Mouse (Mus musculus): ENCODE results near the gene Gpr1. TPM values are rescaled to one million over a fixed set of nuclear protein-coding genes. Genes with fewer than 3 reads are reported as not detected.

Gpr1 gene
- polyA plus RNA-seq, 1 experiment from 2014 or later, result 0.70 TPM

DNA sequence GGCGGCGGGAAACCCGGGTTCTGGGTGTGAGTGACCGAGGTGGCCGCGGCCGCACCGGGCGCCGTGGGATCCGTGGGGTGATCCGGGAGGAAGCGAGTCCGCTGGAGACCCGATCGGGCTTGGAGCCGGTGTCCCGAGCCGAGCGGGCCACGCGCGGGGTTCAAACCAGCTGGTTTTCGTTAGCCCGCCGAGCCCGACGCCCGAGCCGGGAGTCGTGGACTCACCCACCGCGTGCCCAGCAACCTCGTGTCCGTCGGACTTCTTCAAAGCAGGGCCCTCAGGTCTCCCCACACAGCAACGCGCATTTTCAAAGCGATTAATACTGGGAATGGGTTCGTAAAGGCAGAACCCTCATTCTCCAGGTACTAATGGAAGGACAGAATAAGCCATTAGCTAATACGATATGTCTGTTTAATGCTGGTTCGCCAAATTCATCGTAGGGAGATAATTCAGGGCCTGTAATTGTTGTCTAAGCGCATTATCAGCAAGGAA is 34.1 kb upstream of the Gpr1 start:
- peak overlapping the region; percentile 60 for H3K4me2 ChIP-seq (replicated peaks)
- peaks cover 25% of the 10 kb centered on the region for H3K4me1 ChIP-seq (replicated peaks)
- H3K36me3 ChIP-seq, result no peaks in the 10 kb centered on the region
- H3K9ac ChIP-seq (replicated peaks), result peak overlapping the region; percentile 62
- WGBS, result 2% methylated on average over 44 of the region's 44 CpGs
- no peaks in the 10 kb centered on the region for H3K9me3 ChIP-seq
- peak overlapping the region; percentile 33 for H3K4me3 ChIP-seq (replicated peaks)
- no peak for ATAC-seq
- H3K27ac ChIP-seq, result peak overlapping the region; percentile 79
- H3K27me3 ChIP-seq, result peaks cover 73% of the 10 kb centered on the region

DNA sequence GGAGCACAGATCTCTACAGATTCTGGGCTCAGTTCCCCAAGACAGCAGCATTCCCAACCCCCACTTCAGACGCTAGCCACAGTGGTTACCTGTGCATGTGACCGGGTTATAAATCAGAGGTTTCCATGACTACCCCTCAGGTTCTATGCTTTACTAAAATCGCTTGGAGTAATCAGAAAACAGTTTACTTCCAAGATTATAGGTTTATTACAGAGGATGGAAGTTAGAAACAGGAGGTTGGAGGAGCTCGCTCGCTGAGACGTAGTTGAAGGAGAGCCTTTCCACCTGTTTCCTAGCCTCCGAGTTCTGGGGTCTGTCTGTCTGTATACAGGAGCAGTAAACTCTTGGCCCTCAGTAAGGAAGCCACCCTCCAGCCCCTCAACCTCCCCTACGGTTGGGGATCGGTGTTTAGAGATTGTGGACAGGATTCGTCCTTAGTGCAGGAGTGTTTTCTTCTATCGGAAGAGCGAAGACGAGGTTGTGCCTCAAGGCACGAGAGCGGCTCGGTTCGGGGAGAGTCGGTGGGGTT is 33.6 kb upstream of the Gpr1 start:
- H3K9me3 ChIP-seq, result no peaks in the 10 kb centered on the region
- peaks cover 68% of the 10 kb centered on the region for H3K27me3 ChIP-seq
- H3K4me2 ChIP-seq (replicated peaks), result peak overlapping the region; percentile 60
- H3K9ac ChIP-seq (replicated peaks), result peak overlapping the region; percentile 62
- peak overlapping the region; percentile 79 for H3K27ac ChIP-seq
- peak overlapping the region; percentile 33 for H3K4me3 ChIP-seq (replicated peaks)
- H3K4me1 ChIP-seq (replicated peaks), result peaks cover 20% of the 10 kb centered on the region
- 0% methylated on average over 18 of the region's 18 CpGs for WGBS
- no peaks in the 10 kb centered on the region for H3K36me3 ChIP-seq
- peak; percentile 56; the same call in 1 of the 2 replicates for ATAC-seq

DNA sequence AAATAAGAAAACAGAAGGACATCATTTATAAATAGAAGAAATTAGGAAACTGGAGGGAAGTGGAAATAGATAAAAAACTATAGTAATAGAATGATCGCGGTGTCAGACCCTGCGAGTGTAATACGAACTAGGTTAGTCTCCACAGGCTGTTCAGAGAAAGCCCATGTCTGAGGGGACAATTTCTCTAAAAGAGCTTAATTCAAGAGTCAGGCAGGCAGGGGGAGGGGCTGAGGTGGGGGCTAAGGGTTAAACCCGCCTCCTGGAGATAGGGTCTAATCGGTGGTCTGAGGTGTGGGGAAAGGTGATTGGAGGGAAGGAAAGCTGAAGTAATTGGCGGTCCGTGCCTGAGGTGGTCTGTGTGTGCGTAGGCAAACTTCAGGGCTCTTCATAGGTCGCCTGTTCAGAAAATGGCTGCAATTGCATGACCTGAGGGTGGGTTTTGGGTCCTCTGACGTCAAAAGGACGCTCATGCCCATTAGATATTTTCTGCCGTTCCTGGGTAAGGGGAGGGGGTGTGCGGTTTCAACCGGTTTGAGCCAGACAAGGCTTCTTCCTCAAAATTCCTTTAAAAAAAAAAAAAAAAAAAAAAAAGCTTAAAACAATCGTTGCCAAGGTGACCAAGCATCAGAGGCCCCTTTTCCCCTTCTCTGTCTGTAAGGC is 32.6 kb upstream of the Gpr1 start:
- WGBS, result under 1% methylated on average over 16 of the region's 16 CpGs
- peak overlapping the region; percentile 33; the same call in 1 of the 2 replicates for H3K4me3 ChIP-seq (replicated peaks)
- peak; percentile 92 for ATAC-seq
- no peaks in the 10 kb centered on the region for H3K9me3 ChIP-seq
- peaks cover 60% of the 10 kb centered on the region for H3K27me3 ChIP-seq
- H3K27ac ChIP-seq, result peak overlapping the region; percentile 63
- no peaks in the 10 kb centered on the region for H3K36me3 ChIP-seq
- peaks cover 15% of the 10 kb centered on the region for H3K4me1 ChIP-seq (replicated peaks)
- peak overlapping the region; percentile 60 for H3K4me2 ChIP-seq (replicated peaks)
- H3K9ac ChIP-seq (replicated peaks), result no peak overlapping the region

- Histone ChIP-seq H3K4me3 (replicated peaks) (no peak overlapping the region), H3K4me1 (replicated peaks) (peaks cover 12% of the 10 kb centered on the region), H3K4me2 (replicated peaks) (no peak overlapping the region), H3K27ac (no peak overlapping the region), H3K9me3 (no peaks in the 10 kb centered on the region), H3K36me3 (no peaks in the 10 kb centered on the region), H3K9ac (replicated peaks) (no peak overlapping the region), H3K27me3 (peaks cover 30% of the 10 kb centered on the region)
- no peak for ATAC-seq
- 61% methylated on average over 4 of the region's 4 CpGs for WGBS
Measured at GRCm38 (mm10) chr1:63243854-63244253, 29.5 kb upstream of the Gpr1 start.

- H3K27me3 ChIP-seq, result 0 out of 2 replicates have a peak, but pooled peaks cover 2% of the 10 kb centered on the region
- no peak overlapping the region for H3K9ac ChIP-seq (replicated peaks)
- H3K36me3 ChIP-seq, result no peaks in the 10 kb centered on the region
- WGBS, result 92% methylated on average over 8 of the region's 8 CpGs
- no peak for ATAC-seq
- H3K4me2 ChIP-seq (replicated peaks), result no peak overlapping the region
- no peak overlapping the region for H3K27ac ChIP-seq
- H3K4me3 ChIP-seq (replicated peaks), result no peak overlapping the region
- no peaks in the 10 kb centered on the region for H3K9me3 ChIP-seq
- peaks cover 14% of the 10 kb centered on the region for H3K4me1 ChIP-seq (replicated peaks)
Measured at GRCm38 (mm10) chr1:63239751-63240150, 25.4 kb upstream of the Gpr1 start.

GRCm38 (mm10) chr1:63239305-63239704 is 25.0 kb upstream of the Gpr1 start:
- 59% methylated on average over 4 of the region's 4 CpGs for WGBS
- Histone ChIP-seq H3K4me2 (replicated peaks) (no peak overlapping the region), H3K27me3 (0 out of 2 replicates have a peak, but pooled peaks cover 3% of the 10 kb centered on the region), H3K27ac (no peak overlapping the region), H3K9me3 (no peaks in the 10 kb centered on the region), H3K4me1 (replicated peaks) (peaks cover 14% of the 10 kb centered on the region), H3K9ac (replicated peaks) (no peak overlapping the region), H3K4me3 (replicated peaks) (no peak overlapping the region), H3K36me3 (no peaks in the 10 kb centered on the region)
- no peak for ATAC-seq

DNA sequence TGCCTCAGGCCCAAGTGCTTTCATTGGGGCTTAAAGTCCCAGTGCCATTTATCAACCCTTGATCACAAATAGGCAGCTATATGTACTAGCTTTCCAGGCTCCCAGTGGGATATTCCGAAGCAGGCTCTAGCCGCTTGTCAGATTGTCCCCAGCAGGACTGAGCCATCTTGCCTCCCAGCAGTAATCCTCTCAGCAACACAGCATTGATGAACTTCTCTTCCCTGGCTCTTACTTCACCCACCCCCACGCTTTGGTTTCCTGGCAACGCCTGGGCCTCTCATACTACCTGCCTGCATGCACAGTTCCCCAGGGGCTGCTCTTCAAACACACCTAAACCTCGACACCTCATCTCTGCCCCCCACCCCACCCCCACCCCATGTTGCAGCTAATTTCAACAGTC is 23.0 kb upstream of the Gpr1 start:
- ATAC-seq, result peak; percentile 79
- H3K27ac ChIP-seq, result 0 out of 2 replicates have a peak overlapping the region, but pooled peaks have one; percentile 22

GRCm38 (mm10) chr1:63227241-63227640 is 12.9 kb upstream of the Gpr1 start:
- no peaks in the 10 kb centered on the region for H3K9me3 ChIP-seq
- H3K4me1 ChIP-seq (replicated peaks), result no peaks in the 10 kb centered on the region
- no peak overlapping the region for H3K27ac ChIP-seq
- H3K36me3 ChIP-seq, result no peaks in the 10 kb centered on the region
- no peak overlapping the region for H3K4me2 ChIP-seq (replicated peaks)
- no peak overlapping the region for H3K9ac ChIP-seq (replicated peaks)
- H3K4me3 ChIP-seq (replicated peaks), result no peak overlapping the region
- 91% methylated on average over 5 of the region's 5 CpGs for WGBS
- no peaks in the 10 kb centered on the region; the same call in 1 of the 2 replicates for H3K27me3 ChIP-seq
- no peak for ATAC-seq

More for the DNA sequence above, 23.0 kb upstream of the Gpr1 start:
- Histone ChIP-seq H3K36me3 (no peaks in the 10 kb centered on the region), H3K4me1 (replicated peaks) (peaks cover 14% of the 10 kb centered on the region), H3K9ac (replicated peaks) (no peak overlapping the region), H3K27me3 (0 out of 2 replicates have a peak, but pooled peaks cover 3% of the 10 kb centered on the region), H3K4me2 (replicated peaks) (no peak overlapping the region), H3K9me3 (no peaks in the 10 kb centered on the region), H3K4me3 (replicated peaks) (no peak overlapping the region)
- WGBS, result 6% methylated on average over 5 of the region's 5 CpGs

- ATAC-seq, result no peak
- H3K4me3 ChIP-seq (replicated peaks), result no peak overlapping the region
- H3K27me3 ChIP-seq, result no peaks in the 10 kb centered on the region; the same call in 1 of the 2 replicates
- H3K4me1 ChIP-seq (replicated peaks), result no peaks in the 10 kb centered on the region
- no peak overlapping the region for H3K27ac ChIP-seq
- no peak overlapping the region for H3K9ac ChIP-seq (replicated peaks)
- 7% methylated on average over 7 of the region's 7 CpGs for WGBS
- no peaks in the 10 kb centered on the region for H3K9me3 ChIP-seq
- no peak overlapping the region for H3K4me2 ChIP-seq (replicated peaks)
- H3K36me3 ChIP-seq, result no peaks in the 10 kb centered on the region
Measured at GRCm38 (mm10) chr1:63225890-63226289, 11.5 kb upstream of the Gpr1 start.

DNA sequence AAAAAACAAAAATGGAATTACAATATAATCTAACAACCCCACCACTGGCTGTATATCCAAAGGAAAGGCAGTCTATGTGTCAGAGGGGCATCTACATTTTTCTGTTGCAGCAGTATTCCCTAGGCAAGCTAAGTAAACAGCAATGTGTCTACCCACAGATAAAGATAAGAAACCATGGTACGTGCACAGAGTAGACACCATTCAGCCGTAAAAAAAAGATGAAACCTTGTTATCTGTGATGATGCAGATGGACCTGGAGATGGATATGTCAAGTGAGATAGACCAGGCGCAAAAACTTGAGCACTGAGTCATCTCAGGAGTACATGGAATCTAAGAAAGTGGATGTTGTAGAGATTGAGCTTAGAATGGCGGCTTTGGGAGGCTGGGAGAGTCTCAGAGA is 10.7 kb upstream of the Gpr1 start:
- no peak for ATAC-seq
- no peak overlapping the region for H3K4me2 ChIP-seq (replicated peaks)
- no peak overlapping the region for H3K27ac ChIP-seq
- H3K9me3 ChIP-seq, result no peaks in the 10 kb centered on the region
- H3K9ac ChIP-seq (replicated peaks), result no peak overlapping the region
- H3K27me3 ChIP-seq, result no peaks in the 10 kb centered on the region; the same call in 1 of the 2 replicates
- no peak overlapping the region for H3K4me3 ChIP-seq (replicated peaks)
- 88% methylated on average over 4 of the region's 4 CpGs for WGBS
- no peaks in the 10 kb centered on the region for H3K36me3 ChIP-seq
- H3K4me1 ChIP-seq (replicated peaks), result no peaks in the 10 kb centered on the region

GRCm38 (mm10) chr1:63219277-63219676 is 4.9 kb upstream of the Gpr1 start:
- H3K9me3 ChIP-seq, result no peaks in the 10 kb centered on the region
- 91% methylated on average over 4 of the region's 4 CpGs for WGBS

DNA sequence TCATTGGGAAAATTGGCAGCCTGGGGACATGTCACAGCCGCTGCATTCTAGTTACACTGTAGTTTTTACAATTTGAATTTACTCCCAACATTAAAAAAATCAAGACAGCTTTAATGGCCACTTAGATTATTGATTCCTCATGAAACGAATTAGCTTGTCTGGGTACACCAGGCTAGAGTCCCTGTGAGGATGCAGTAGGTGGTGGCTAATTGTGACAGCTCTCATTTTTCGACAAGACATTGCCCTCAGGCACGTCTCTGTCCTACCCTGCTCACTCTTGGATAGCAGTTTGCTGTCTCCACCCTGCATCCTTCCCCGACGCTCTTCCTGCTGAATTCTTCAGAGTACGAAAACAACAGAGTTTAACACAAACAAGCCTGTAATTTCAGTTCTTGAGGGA is 288 bp upstream of the Gpr1 start:
- H3K36me3 ChIP-seq, result no peaks in the 10 kb centered on the region
- H3K9me3 ChIP-seq, result no peaks in the 10 kb centered on the region
- no peak overlapping the region for H3K4me2 ChIP-seq (replicated peaks)
- no peak overlapping the region for H3K9ac ChIP-seq (replicated peaks)
- H3K27me3 ChIP-seq, result no peaks in the 10 kb centered on the region
- ATAC-seq, result peak; percentile 65; the same call in 1 of the 2 replicates
- H3K4me3 ChIP-seq (replicated peaks), result no peak overlapping the region
- H3K4me1 ChIP-seq (replicated peaks), result peaks cover 19% of the 10 kb centered on the region
- WGBS, result 52% methylated on average over 7 of the region's 7 CpGs
- peak overlapping the region; percentile 79 for H3K27ac ChIP-seq

More at GRCm38 (mm10) chr1:63219277-63219676, 4.9 kb upstream of the Gpr1 start:
- Histone ChIP-seq H3K4me2 (replicated peaks) (no peak overlapping the region), H3K36me3 (no peaks in the 10 kb centered on the region), H3K4me1 (replicated peaks) (peaks cover 8% of the 10 kb centered on the region), H3K9ac (replicated peaks) (no peak overlapping the region), H3K27me3 (no peaks in the 10 kb centered on the region; the same call in 1 of the 2 replicates), H3K27ac (no peak overlapping the region), H3K4me3 (replicated peaks) (no peak overlapping the region)
- ATAC-seq, result no peak

Measured in midbrain, embryonic 13.5 days (tissue).